Mouse (Mus musculus): ENCODE data around the gene Klhl9. TPM values are rescaled to one million over a fixed set of nuclear protein-coding genes. Genes with fewer than 3 reads are reported as not detected.

The Klhl9 gene
- polyA plus RNA-seq, 1 experiment from 2014 or later = 132 TPM

Other genes starting within 250 kb of the Klhl9 start
- gene Ifnb1, start 199.7 kb downstream of the Klhl9 start, polyA plus RNA-seq (2015; fragmentation: Nextera tagmentation; extraction: Ambion mirVana) = not detected in 2 replicates
- not detected in 2 replicates for gene Ifna15, start 164.2 kb downstream of the Klhl9 start, polyA plus RNA-seq (2015; fragmentation: Nextera tagmentation; extraction: Ambion mirVana)
- gene Ifna14, start 150.7 kb downstream of the Klhl9 start, polyA plus RNA-seq (2015; fragmentation: Nextera tagmentation; extraction: Ambion mirVana) = not detected in 2 replicates
- not detected in 2 replicates for gene Ifna9, start 130.1 kb downstream of the Klhl9 start, polyA plus RNA-seq (2015; fragmentation: Nextera tagmentation; extraction: Ambion mirVana)
- gene Ifna12, start 119.1 kb downstream of the Klhl9 start, polyA plus RNA-seq (2015; fragmentation: Nextera tagmentation; extraction: Ambion mirVana) = not detected in 2 replicates
- not detected in 2 replicates for gene C87499, start 88.1 kb downstream of the Klhl9 start, polyA plus RNA-seq (2015; fragmentation: Nextera tagmentation; extraction: Ambion mirVana)
- gene Ifna13, start 78.0 kb downstream of the Klhl9 start, polyA plus RNA-seq (2015; fragmentation: Nextera tagmentation; extraction: Ambion mirVana) = not detected in 2 replicates
- gene Ifna16, start 45.5 kb downstream of the Klhl9 start, polyA plus RNA-seq (2015; fragmentation: Nextera tagmentation; extraction: Ambion mirVana) = not detected in 2 replicates
- not detected in 2 replicates for gene Ifna2, start 38.6 kb downstream of the Klhl9 start, polyA plus RNA-seq (2015; fragmentation: Nextera tagmentation; extraction: Ambion mirVana)
- not detected in 2 replicates for gene Ifnab, start 31.1 kb downstream of the Klhl9 start, polyA plus RNA-seq (2015; fragmentation: Nextera tagmentation; extraction: Ambion mirVana)
- gene Gm26566, start 660 bp downstream of the Klhl9 start, polyA plus RNA-seq (2015; fragmentation: Nextera tagmentation; extraction: Ambion mirVana) = 1.6 and 1.7 TPM in 2 replicates
- not detected in 2 replicates for gene Gm13271, start 32.4 kb upstream of the Klhl9 start, polyA plus RNA-seq (2015; fragmentation: Nextera tagmentation; extraction: Ambion mirVana)
- gene Gm13283, start 37.7 kb upstream of the Klhl9 start, polyA plus RNA-seq (2015; fragmentation: Nextera tagmentation; extraction: Ambion mirVana) = not detected in 2 replicates
- gene Gm13290, start 51.4 kb upstream of the Klhl9 start, polyA plus RNA-seq (2015; fragmentation: Nextera tagmentation; extraction: Ambion mirVana) = not detected in 2 replicates
- not detected in 2 replicates for gene Gm13289, start 54.5 kb upstream of the Klhl9 start, polyA plus RNA-seq (2015; fragmentation: Nextera tagmentation; extraction: Ambion mirVana)
- not detected in 2 replicates for gene Gm13272, start 57.4 kb upstream of the Klhl9 start, polyA plus RNA-seq (2015; fragmentation: Nextera tagmentation; extraction: Ambion mirVana)
- gene Ifnz, start 59.7 kb upstream of the Klhl9 start, polyA plus RNA-seq (2015; fragmentation: Nextera tagmentation; extraction: Ambion mirVana) = 0.22 TPM in 1 of 2 replicates, not detected in the other
- not detected in 2 replicates for gene Gm13276, start 63.2 kb upstream of the Klhl9 start, polyA plus RNA-seq (2015; fragmentation: Nextera tagmentation; extraction: Ambion mirVana)
- not detected in 2 replicates for gene Gm13277, start 66.2 kb upstream of the Klhl9 start, polyA plus RNA-seq (2015; fragmentation: Nextera tagmentation; extraction: Ambion mirVana)
- gene Gm13278, start 69.1 kb upstream of the Klhl9 start, polyA plus RNA-seq (2015; fragmentation: Nextera tagmentation; extraction: Ambion mirVana) = not detected in 2 replicates
- gene Gm13275, start 72.0 kb upstream of the Klhl9 start, polyA plus RNA-seq (2015; fragmentation: Nextera tagmentation; extraction: Ambion mirVana) = not detected in 2 replicates
- gene Gm13279, start 74.9 kb upstream of the Klhl9 start, polyA plus RNA-seq (2015; fragmentation: Nextera tagmentation; extraction: Ambion mirVana) = not detected in 2 replicates
- 0.19 and 0.28 TPM in 2 replicates for gene Gm13285, start 77.2 kb upstream of the Klhl9 start, polyA plus RNA-seq (2015; fragmentation: Nextera tagmentation; extraction: Ambion mirVana)
- gene Gm13287, start 80.8 kb upstream of the Klhl9 start, polyA plus RNA-seq (2015; fragmentation: Nextera tagmentation; extraction: Ambion mirVana) = not detected in 2 replicates
- gene Gm13288, start 83.1 kb upstream of the Klhl9 start, polyA plus RNA-seq (2015; fragmentation: Nextera tagmentation; extraction: Ambion mirVana) = not detected in 2 replicates
- gene Ifna7, start 93.8 kb upstream of the Klhl9 start, polyA plus RNA-seq (2015; fragmentation: Nextera tagmentation; extraction: Ambion mirVana) = not detected in 2 replicates
- not detected in 2 replicates for gene Ifna11, start 97.5 kb upstream of the Klhl9 start, polyA plus RNA-seq (2015; fragmentation: Nextera tagmentation; extraction: Ambion mirVana)
- not detected in 2 replicates for gene Ifna6, start 105.0 kb upstream of the Klhl9 start, polyA plus RNA-seq (2015; fragmentation: Nextera tagmentation; extraction: Ambion mirVana)
- not detected in 2 replicates for gene Ifna5, start 113.1 kb upstream of the Klhl9 start, polyA plus RNA-seq (2015; fragmentation: Nextera tagmentation; extraction: Ambion mirVana)
- gene Ifna4, start 119.4 kb upstream of the Klhl9 start, polyA plus RNA-seq (2015; fragmentation: Nextera tagmentation; extraction: Ambion mirVana) = not detected in 2 replicates
- not detected in 2 replicates for gene Ifna1, start 127.6 kb upstream of the Klhl9 start, polyA plus RNA-seq (2015; fragmentation: Nextera tagmentation; extraction: Ambion mirVana)
- not detected in 2 replicates for gene Ifne, start 157.7 kb upstream of the Klhl9 start, polyA plus RNA-seq (2015; fragmentation: Nextera tagmentation; extraction: Ambion mirVana)

Data from midbrain, embryonic 13.5 days (tissue).